In the genomic region with DNA sequence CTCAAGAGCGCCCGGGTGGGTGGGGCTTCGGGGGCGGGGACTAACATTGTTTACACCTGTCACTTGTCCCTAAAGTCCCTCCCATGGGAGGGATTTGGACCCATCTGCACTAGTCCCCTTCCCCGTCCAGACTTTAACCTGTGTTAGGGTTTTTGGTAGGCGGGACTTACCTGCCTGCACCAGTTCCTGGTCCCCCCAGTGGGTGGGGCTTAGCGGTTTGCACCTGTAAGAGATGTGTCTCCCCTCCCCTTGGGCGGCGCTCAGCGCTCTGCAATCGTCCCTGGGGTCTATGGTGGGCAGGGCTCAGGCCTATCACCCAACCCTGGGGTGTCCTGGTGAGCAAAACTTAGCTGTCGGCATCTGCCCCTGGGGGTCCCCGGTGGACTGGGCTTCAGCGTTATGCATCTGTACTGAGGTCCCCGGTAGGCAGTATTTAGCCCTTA, we compare ENCODE assay signal across 8 mouse cellular contexts. TPM values are rescaled to one million over a fixed set of nuclear protein-coding genes. Genes with fewer than 3 reads are reported as not detected.
A peak's percentile ranks its signal among the peaks of the same experiment; 100 is the strongest.
DNase-seq lines count a peak whose midpoint lies in the region; ATAC-seq and TF ChIP-seq lines count a peak whose summit lies in the region.

No protein-coding gene starts in this region.

- H3K36me3 ChIP-seq in lung, embryonic 16.5 days (ENCODE audit: control insufficient read depth, insufficient read depth, low read length): no peaks in the 10 kb centered on the region; the same call in 1 of the 2 replicates
- no peaks in the 10 kb centered on the region for H3K36me3 ChIP-seq in hindbrain, postnatal 0 days (ENCODE audit: insufficient read depth, low read length)
- 0 out of 2 replicates have a peak, but pooled peaks cover 7% of the 10 kb centered on the region for H3K36me3 ChIP-seq in liver, embryonic 15.5 days (replicated peaks)
- H3K36me3 ChIP-seq in stomach, embryonic 16.5 days (ENCODE audit: control insufficient read depth, insufficient read depth, low read length): no peaks in the 10 kb centered on the region

- no peak; the same call in 1 of the 2 replicates for TF ChIP-seq CTCF in hindbrain, postnatal 0 days (IDR thresholded peaks at IDR 0.05; ENCODE audit: low read depth)

- WGBS in lung, embryonic 16.5 days: 2% methylated on average over 15 of the region's 15 CpGs
- WGBS in hindbrain, postnatal 0 days: 1% methylated on average over 15 of the region's 15 CpGs
- under 1% methylated on average over 15 of the region's 15 CpGs for WGBS in liver, embryonic 15.5 days (ENCODE audit: insufficient replicate concordance)
- 2% methylated on average over 15 of the region's 15 CpGs for WGBS in stomach, embryonic 16.5 days

- peak overlapping the region; percentile 92 for H3K9ac ChIP-seq in lung, embryonic 16.5 days (ENCODE audit: low read length)
- H3K9ac ChIP-seq in hindbrain, postnatal 0 days (replicated peaks; ENCODE audit: low read length): peak overlapping the region; percentile 86
- H3K9ac ChIP-seq in liver, embryonic 15.5 days: peak overlapping the region; percentile 65
- peak overlapping the region; percentile 93 for H3K9ac ChIP-seq in stomach, embryonic 16.5 days (ENCODE audit: low read length)

- peaks cover 25% of the 10 kb centered on the region for H3K4me1 ChIP-seq in lung, embryonic 16.5 days (replicated peaks; ENCODE audit: control insufficient read depth, insufficient read depth, low read length)
- H3K4me1 ChIP-seq in brown adipose tissue, adult 24 weeks (ENCODE audit: control insufficient read depth, insufficient read depth, insufficient read length, low read length): peaks cover 2% of the 10 kb centered on the region; the same call in 1 of the 2 replicates
- H3K4me1 ChIP-seq in hindbrain, postnatal 0 days (ENCODE audit: insufficient read depth, low read length): peaks cover 7% of the 10 kb centered on the region; the same call in 1 of the 2 replicates
- peaks cover 63% of the 10 kb centered on the region for H3K4me1 ChIP-seq in liver, embryonic 15.5 days (replicated peaks)
- H3K4me1 ChIP-seq in stomach, embryonic 16.5 days (ENCODE audit: control insufficient read depth, insufficient read depth, low read length): peaks cover 24% of the 10 kb centered on the region

- peak overlapping the region; percentile 59 for H3K27ac ChIP-seq in lung, embryonic 16.5 days (ENCODE audit: low read length)
- H3K27ac ChIP-seq in brown adipose tissue, adult 24 weeks (replicated peaks; ENCODE audit: low read depth, low read length): no peak overlapping the region
- peak overlapping the region; percentile 85 for H3K27ac ChIP-seq in hindbrain, postnatal 0 days
- no peak overlapping the region for H3K27ac ChIP-seq in liver, embryonic 15.5 days (replicated peaks)
- peak overlapping the region; percentile 79 for H3K27ac ChIP-seq in stomach, embryonic 16.5 days (ENCODE audit: low read length)

- ATAC-seq in lung, embryonic 16.5 days (ENCODE audit: low read depth): peak; percentile 38
- ATAC-seq in hindbrain, postnatal 0 days: peak; percentile 41
- peak; percentile 10; the same call in 1 of the 2 replicates for ATAC-seq in liver, embryonic 15.5 days (ENCODE audit: insufficient read depth)
- ATAC-seq in stomach, embryonic 16.5 days (ENCODE audit: insufficient read depth, low FRiP score): peak; percentile 57; the same call in 1 of the 2 replicates

- no peak for DNase-seq in lung, postnatal 14 days
- peak; percentile 72 for DNase-seq in hindbrain, postnatal 0 days (ENCODE audit: low spot score)
- no peak for DNase-seq in frontal cortex, postnatal 10 days (ENCODE audit: low spot score in 2 of 2)
- no peak for DNase-seq in left cerebral cortex, adult 18-20 months (ENCODE audit: low spot score in 2 of 2)

- H3K27me3 ChIP-seq in lung, embryonic 16.5 days (ENCODE audit: control insufficient read depth, insufficient read depth, low read depth, low read length): no peaks in the 10 kb centered on the region
- H3K27me3 ChIP-seq in hindbrain, postnatal 0 days (ENCODE audit: insufficient read depth, low read length): no peaks in the 10 kb centered on the region
- peaks cover 49% of the 10 kb centered on the region for H3K27me3 ChIP-seq in liver, embryonic 15.5 days
- no peaks in the 10 kb centered on the region for H3K27me3 ChIP-seq in stomach, embryonic 16.5 days (ENCODE audit: control insufficient read depth, insufficient read depth, low read length)

- no peaks in the 10 kb centered on the region for H3K9me3 ChIP-seq in lung, embryonic 16.5 days (ENCODE audit: control insufficient read depth, low read length)
- H3K9me3 ChIP-seq in hindbrain, postnatal 0 days (ENCODE audit: low read length): no peaks in the 10 kb centered on the region
- H3K9me3 ChIP-seq in liver, embryonic 15.5 days (replicated peaks): no peaks in the 10 kb centered on the region
- H3K9me3 ChIP-seq in stomach, embryonic 16.5 days (replicated peaks; ENCODE audit: control insufficient read depth, low read length): no peaks in the 10 kb centered on the region

- H3K4me2 ChIP-seq in lung, embryonic 16.5 days (ENCODE audit: low read depth, low read length): peak overlapping the region; percentile 97
- peak overlapping the region; percentile 91 for H3K4me2 ChIP-seq in hindbrain, postnatal 0 days (ENCODE audit: low read depth, low read length)
- H3K4me2 ChIP-seq in liver, embryonic 15.5 days: peak overlapping the region; percentile 86
- peak overlapping the region; percentile 95 for H3K4me2 ChIP-seq in stomach, embryonic 16.5 days (ENCODE audit: low read depth, low read length)

- H3K4me3 ChIP-seq in lung, embryonic 16.5 days (ENCODE audit: low read length): peak overlapping the region; percentile 96
- H3K4me3 ChIP-seq in brown adipose tissue, adult 24 weeks (ENCODE audit: insufficient read depth, low read depth, low read length): peak overlapping the region; percentile 83
- peak overlapping the region; percentile 94 for H3K4me3 ChIP-seq in hindbrain, postnatal 0 days (ENCODE audit: low read length)
- peak overlapping the region; percentile 73 for H3K4me3 ChIP-seq in liver, embryonic 15.5 days (replicated peaks)
- H3K4me3 ChIP-seq in stomach, embryonic 16.5 days (replicated peaks; ENCODE audit: low read length): peak overlapping the region; percentile 97

RNA-seq across cellular contexts. Expression of a gene that starts 0.7 kb away (rescaled TPM):
- polyA plus RNA-seq in lung, embryonic 16.5 days (2015; fragmentation: Nextera tagmentation; extraction: Ambion mirVana): 52.6 and 52.7 TPM in 2 replicates
- polyA plus RNA-seq in brown adipose tissue, adult 24 weeks (2012; ENCODE audit: insufficient read depth, insufficient read length, missing spikeins): 1.9 and 4.9 TPM in 2 replicates
- total RNA-seq in hindbrain, postnatal 0 days (2014; rRNA removed): 42.3 and 43.2 TPM in 2 replicates
- 24.8 and 25.6 TPM in 2 replicates for polyA plus RNA-seq in hindbrain, postnatal 0 days (2015; fragmentation: Nextera tagmentation; extraction: Ambion mirVana)
- polyA plus RNA-seq in liver, embryonic 15.5 days (2015; fragmentation: Nextera tagmentation; extraction: Ambion mirVana): 11.0 and 12.4 TPM in 2 replicates
- 43.4 and 43.9 TPM in 2 replicates for polyA plus RNA-seq in stomach, embryonic 16.5 days (2015; fragmentation: Nextera tagmentation; extraction: Ambion mirVana)
- 10 to 100 TPM; 20.0 to 20.1 TPM for total RNA-seq in left cerebral cortex, adult 18-20 months (2021)

RNA-seq across cellular contexts. Expression of a gene that starts 12.5 kb away (rescaled TPM):
- 57.3 and 63.6 TPM in 2 replicates for polyA plus RNA-seq in lung, embryonic 16.5 days (2015; fragmentation: Nextera tagmentation; extraction: Ambion mirVana)
- polyA plus RNA-seq in brown adipose tissue, adult 24 weeks (2012; ENCODE audit: insufficient read depth, insufficient read length, missing spikeins): 7.2 and 10.3 TPM in 2 replicates
- total RNA-seq in hindbrain, postnatal 0 days (2014; rRNA removed): 4.4 and 8.2 TPM in 2 replicates
- 7.5 and 8.6 TPM in 2 replicates for polyA plus RNA-seq in hindbrain, postnatal 0 days (2015; fragmentation: Nextera tagmentation; extraction: Ambion mirVana)
- polyA plus RNA-seq in liver, embryonic 15.5 days (2015; fragmentation: Nextera tagmentation; extraction: Ambion mirVana): 3.8 and 4.0 TPM in 2 replicates
- 34.8 and 40.9 TPM in 2 replicates for polyA plus RNA-seq in stomach, embryonic 16.5 days (2015; fragmentation: Nextera tagmentation; extraction: Ambion mirVana)
- total RNA-seq in left cerebral cortex, adult 18-20 months (2021): 10 to 100 TPM; 25.1 to 38.3 TPM

RNA-seq across cellular contexts. Expression of a gene that starts 16.6 kb away (rescaled TPM):
- 284 and 297 TPM in 2 replicates for polyA plus RNA-seq in lung, embryonic 16.5 days (2015; fragmentation: Nextera tagmentation; extraction: Ambion mirVana)
- 319 and 342 TPM in 2 replicates for polyA plus RNA-seq in brown adipose tissue, adult 24 weeks (2012; ENCODE audit: insufficient read depth, insufficient read length, missing spikeins)
- 150 and 155 TPM in 2 replicates for total RNA-seq in hindbrain, postnatal 0 days (2014; rRNA removed)
- polyA plus RNA-seq in hindbrain, postnatal 0 days (2015; fragmentation: Nextera tagmentation; extraction: Ambion mirVana): 366 and 369 TPM in 2 replicates
- 163 and 165 TPM in 2 replicates for polyA plus RNA-seq in liver, embryonic 15.5 days (2015; fragmentation: Nextera tagmentation; extraction: Ambion mirVana)
- 288 and 309 TPM in 2 replicates for polyA plus RNA-seq in stomach, embryonic 16.5 days (2015; fragmentation: Nextera tagmentation; extraction: Ambion mirVana)
- total RNA-seq in left cerebral cortex, adult 18-20 months (2021): 100 to 1,000 TPM; 131 to 136 TPM

RNA-seq across cellular contexts. Expression of a gene that starts 45.7 kb away (rescaled TPM):
- 0.08 TPM in 1 of 2 replicates, not detected in the other for polyA plus RNA-seq in lung, embryonic 16.5 days (2015; fragmentation: Nextera tagmentation; extraction: Ambion mirVana)
- polyA plus RNA-seq in brown adipose tissue, adult 24 weeks (2012; ENCODE audit: insufficient read depth, insufficient read length, missing spikeins): not detected in 2 replicates
- 0.04 and 0.10 TPM in 2 replicates for total RNA-seq in hindbrain, postnatal 0 days (2014; rRNA removed)
- 0.14 and 0.26 TPM in 2 replicates for polyA plus RNA-seq in hindbrain, postnatal 0 days (2015; fragmentation: Nextera tagmentation; extraction: Ambion mirVana)
- 0.05 TPM in 1 of 2 replicates, not detected in the other for polyA plus RNA-seq in liver, embryonic 15.5 days (2015; fragmentation: Nextera tagmentation; extraction: Ambion mirVana)
- polyA plus RNA-seq in stomach, embryonic 16.5 days (2015; fragmentation: Nextera tagmentation; extraction: Ambion mirVana): 0.06 TPM in 1 of 2 replicates, not detected in the other
- total RNA-seq in left cerebral cortex, adult 18-20 months (2021): under 1 TPM; 0.12 to 0.26 TPM

Comparison
In these comparisons a context has a peak if more than half of its experiments do, and no peak if none do; other contexts are left out.
1. H3K27ac ChIP-seq: peak in lung, embryonic 16.5 days (single experiment), hindbrain, postnatal 0 days (single experiment) and stomach, embryonic 16.5 days (single experiment); none in brown adipose tissue, adult 24 weeks (single experiment) and liver, embryonic 15.5 days (single experiment).
2. Peak in every context shown above with its lines, with median percentiles within 50 percentile points of each other: ATAC-seq, H3K4me2 ChIP-seq, H3K4me3 ChIP-seq and H3K9ac ChIP-seq.